Mouse (Mus musculus) bone marrow, adult 2 months (tissue): Measurements from ENCODE around the gene A530064D06Rik.

Experiments used
- CTCF ChIP-seq: fragments of 200-500 bp; IDR thresholded peaks from 2 replicates; pipeline ENCODE4 v1.5.1; 2011; ENCODE audit warnings: low read length, control low read depth; ENCODE audit not compliant: control insufficient read depth, insufficient read depth
- POLR2A ChIP-seq: fragments of 200-500 bp; IDR thresholded peaks from 2 replicates; pipeline ENCODE4 v1.6.1; 2011; ENCODE audit warnings: low read depth, mild to moderate bottlenecking, control low read depth, low read length, borderline replicate concordance; ENCODE audit not compliant: control insufficient read depth

DNA sequence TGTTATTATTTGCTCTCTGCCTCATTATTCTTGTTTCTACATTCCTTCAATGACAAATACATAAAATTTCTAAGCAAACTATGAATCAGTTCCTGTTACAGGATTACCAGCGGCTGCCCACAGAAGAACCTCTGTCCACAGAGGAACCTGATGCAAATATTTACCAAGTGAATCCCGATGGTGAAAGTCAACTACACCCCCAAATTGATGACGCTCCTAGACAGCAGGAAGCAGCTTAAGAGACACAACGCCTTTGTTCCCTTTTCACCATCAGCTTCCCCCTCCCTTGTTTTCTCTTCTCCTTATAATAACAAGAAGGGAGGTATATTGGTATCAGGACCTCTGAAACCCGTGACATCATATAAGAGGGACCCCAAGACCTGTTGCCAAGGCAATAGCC lies 18.2 kb upstream of the A530064D06Rik start:
- TF ChIP-seq POLR2A = no peak
- TF ChIP-seq CTCF = no peak
